Mouse (Mus musculus) large intestine, adult 2 months (tissue): ENCODE data around the gene Sacs. TPM values are rescaled to one million over a fixed set of nuclear protein-coding genes. Genes with fewer than 3 reads are reported as not detected.

Source experiments
- DNase-seq: peaks from one replicate; pipeline ENCODE4 v3.0.0-alpha.2; 2012; ENCODE audit warnings: low read depth, low spot score
- WGBS: fragments of 180-500 bp; shearing (Covaris S2); methylation state at CpG from one replicate; pipeline ENCODE4 v1.1.7; 2018; 5-methylcytosine and 5-hydroxymethylcytosine counted together
- polyA plus RNA-seq: library from polyadenylated mRNA; depleted of rRNA; stranded (reverse); fragments of >200 nt; gene quantifications from 2 replicates; pipeline ENCODE4 v1.2.3, GENCODE M21; 2012

Gene Sacs
- polyA plus RNA-seq, 1 experiment: 0.19 TPM

- no peak for DNase-seq
- WGBS: 80% methylated on average over 4 of the region's 4 CpGs
Observed at GRCm38 (mm10) chr14:61230179-61230578, 91.9 kb downstream of the Sacs start.

- WGBS: 81% methylated on average over 13 of the region's 13 CpGs
Observed at GRCm38 (mm10) chr14:61232016-61232568, 93.8 kb downstream of the Sacs start.

GRCm38 (mm10) chr14:61235846-61236474 is 97.7 kb downstream of the Sacs start:
- 56% methylated on average over 5 of the region's 5 CpGs for WGBS
- DNase-seq: no peak

More at GRCm38 (mm10) chr14:61232016-61232568, 93.8 kb downstream of the Sacs start:
- no peak for DNase-seq

- DNase-seq: no peak
- 24% methylated on average over 4 of the region's 4 CpGs for whole genome bisulfite sequencing
Observed at GRCm38 (mm10) chr14:61237101-61237654, 98.9 kb downstream of the Sacs start.

- no peak for DNase-seq
- WGBS: 34% methylated on average over 9 of the region's 9 CpGs
Observed at GRCm38 (mm10) chr14:61238751-61239150, 100.5 kb downstream of the Sacs start.

- DNase-seq: no peak
- 35% methylated on average over 6 of the region's 6 CpGs for WGBS
Observed at GRCm38 (mm10) chr14:61242611-61243010, 104.4 kb downstream of the Sacs start.

- DNase-seq: no peak
- WGBS: 74% methylated on average over 3 of the region's 3 CpGs
Observed at GRCm38 (mm10) chr14:61246444-61246843, 108.2 kb downstream of the Sacs start.

GRCm38 (mm10) chr14:61252596-61253388 is 114.5 kb downstream of the Sacs start:
- WGBS: 74% methylated on average over 15 of the region's 15 CpGs
- DNase-seq: no peak

- WGBS: 40% methylated on average over 11 of the region's 11 CpGs
- DNase-seq: no peak
Observed at GRCm38 (mm10) chr14:61258352-61258751, 120.1 kb downstream of the Sacs start, which contains the start of gene Sgcg. TSS of gene Sgcg (minus strand) at chr14:61258490.

GRCm38 (mm10) chr14:61259084-61259483 is 120.8 kb downstream of the Sacs start:
- WGBS: 8% methylated on average over 3 of the region's 3 CpGs
- DNase-seq: no peak

- no peak for DNase-seq
- 62% methylated on average over 5 of the region's 5 CpGs for WGBS
Observed at GRCm38 (mm10) chr14:61267908-61268475, 129.7 kb downstream of the Sacs start.

- WGBS: 12% methylated on average over 38 of the region's 38 CpGs
- no peak for DNase-seq
Observed at GRCm38 (mm10) chr14:61274414-61275198, 136.3 kb downstream of the Sacs start.

GRCm38 (mm10) chr14:61277285-61277684 is 139.0 kb downstream of the Sacs start:
- 21% methylated on average over 1 of the region's 1 CpGs for WGBS

GRCm38 (mm10) chr14:61278676-61279300 is 140.5 kb downstream of the Sacs start:
- no peak for DNase-seq
- 85% methylated on average over 7 of the region's 7 CpGs for WGBS

More at GRCm38 (mm10) chr14:61277285-61277684, 139.0 kb downstream of the Sacs start:
- no peak for DNase-seq

GRCm38 (mm10) chr14:61288606-61289286 is 150.5 kb downstream of the Sacs start:
- no peak for DNase-seq
- WGBS: 35% methylated on average over 19 of the region's 19 CpGs
